Mouse (Mus musculus): Measurements from ENCODE around the gene B3gnt2.

DNA sequence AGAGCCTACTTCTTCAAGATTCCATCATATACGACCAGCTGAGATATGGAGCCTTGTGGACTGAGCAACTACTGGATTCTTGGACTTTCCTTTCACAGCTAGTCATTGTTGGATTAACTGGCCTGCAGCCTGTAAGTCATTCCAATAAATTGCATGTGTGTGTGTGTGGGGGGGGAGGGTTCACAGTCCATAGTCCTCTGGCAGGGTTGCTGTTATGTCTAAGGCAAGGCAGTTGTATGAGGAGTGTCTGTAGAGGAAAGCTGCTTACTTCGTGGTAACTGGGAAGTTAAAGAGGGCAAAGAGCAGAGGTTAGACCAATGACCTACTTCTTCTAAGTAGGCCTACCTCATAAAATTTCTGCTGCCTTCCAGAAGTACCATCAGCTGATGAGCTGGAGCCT is 22.9 kb upstream of the B3gnt2 start:
- TF ChIP-seq HCFC1 (IDR thresholded peaks at IDR 0.05; ENCODE audit: borderline replicate concordance, insufficient read depth, low read length) (no peak), ZNF384 (IDR thresholded peaks at IDR 0.05; ENCODE audit: low read depth, low read length) (no peak), MAFK (IDR thresholded peaks at IDR 0.05; ENCODE audit: insufficient read depth, low read depth, low read length) (no peak)
